Mouse (Mus musculus) embryonic facial prominence, embryonic 13.5 days (tissue): ENCODE measurements around the gene Pik3ca. TPM values are rescaled to one million over a fixed set of nuclear protein-coding genes. Genes with fewer than 3 reads are reported as not detected.

ENCODE experiments used
- ATAC-seq: fragments of 200-750 bp; cut with Nextera tagmentation; 2 replicates; pipeline ENCODE4 v1.8.0; 2017; ENCODE audit warnings: low read depth; ENCODE audit not compliant: insufficient number of reproducible peaks, insufficient read depth, low FRiP score, low TSS enrichment
- H3K27ac ChIP-seq: fragments of 300-500 bp; sonication (generic); 2 replicates; pipeline ENCODE4 v1.5.1; 2015; ENCODE audit warnings: moderate library complexity, mild to moderate bottlenecking, inconsistent platforms
- H3K27me3 ChIP-seq: fragments of 300-500 bp; sonication (generic); 2 replicates; pipeline ENCODE4 v1.6.1; 2015; ENCODE audit warnings: mild to moderate bottlenecking, inconsistent platforms
- H3K36me3 ChIP-seq: fragments of 300-500 bp; sonication (generic); 2 replicates; pipeline ENCODE4 v1.6.1; 2015; ENCODE audit warnings: mild to moderate bottlenecking, inconsistent platforms
- H3K4me1 ChIP-seq: fragments of 300-500 bp; sonication (generic); 2 replicates; pipeline ENCODE4 v1.6.1; 2015; ENCODE audit warnings: inconsistent platforms
- H3K4me2 ChIP-seq: fragments of 300-500 bp; sonication (generic); 2 replicates; pipeline ENCODE4 v1.6.1; 2015; ENCODE audit warnings: moderate library complexity, mild to moderate bottlenecking, inconsistent platforms
- H3K4me3 ChIP-seq: fragments of 300-500 bp; sonication (generic); 2 replicates; pipeline ENCODE4 v1.5.1; 2015; ENCODE audit warnings: mild to moderate bottlenecking, inconsistent platforms
- H3K9ac ChIP-seq: fragments of 300-500 bp; sonication (generic); 2 replicates; pipeline ENCODE4 v1.6.1; 2015; ENCODE audit warnings: mild to moderate bottlenecking, inconsistent platforms
- H3K9me3 ChIP-seq: fragments of 300-500 bp; sonication (generic); 2 replicates; pipeline ENCODE4 v1.6.1; 2016; ENCODE audit warnings: inconsistent platforms
- WGBS: fragments of 180-500 bp; shearing (Covaris S2); methylation state at CpG from one replicate; pipeline ENCODE4 v1.1.7; 2015; ENCODE audit warnings: mixed read lengths; 5-methylcytosine and 5-hydroxymethylcytosine counted together
- polyA plus RNA-seq: library from polyadenylated mRNA; unstranded; fragments of >200 nt; fragmentation: Nextera tagmentation; extraction: Ambion mirVana; gene quantifications from 2 replicates; pipeline ENCODE4 v1.2.1, GENCODE M21; 2015

Gene Pik3ca
- polyA plus RNA-seq, 1 experiment from 2014 or later = 12.8 TPM

GRCm38 (mm10) chr3:32379891-32380290, 17.6 kb upstream of the Pik3ca start:
- Histone ChIP-seq H3K27ac (no peak overlapping the region), H3K4me3 (no peak overlapping the region), H3K27me3 (no peaks in the 10 kb centered on the region), H3K4me2 (no peak overlapping the region), H3K4me1 (no peaks in the 10 kb centered on the region), H3K9me3 (no peaks in the 10 kb centered on the region), H3K36me3 (no peaks in the 10 kb centered on the region), H3K9ac (no peak overlapping the region)
- WGBS = 39% methylated on average over 2 of the region's 2 CpGs
- ATAC-seq = no peak

GRCm38 (mm10) chr3:32381556-32381955, 15.9 kb upstream of the Pik3ca start:
- no peaks in the 10 kb centered on the region for H3K27me3 ChIP-seq

GRCm38 (mm10) chr3:32392841-32393240, 4.6 kb upstream of the Pik3ca start:
- H3K4me1 ChIP-seq = no peaks in the 10 kb centered on the region
- H3K27ac ChIP-seq = no peak overlapping the region
- H3K9me3 ChIP-seq = no peaks in the 10 kb centered on the region

More at GRCm38 (mm10) chr3:32381556-32381955, 15.9 kb upstream of the Pik3ca start:
- no peak for ATAC-seq
- Histone ChIP-seq H3K9me3 (no peaks in the 10 kb centered on the region), H3K27ac (no peak overlapping the region), H3K9ac (no peak overlapping the region), H3K36me3 (no peaks in the 10 kb centered on the region), H3K4me2 (no peak overlapping the region), H3K4me3 (no peak overlapping the region), H3K4me1 (no peaks in the 10 kb centered on the region)
- WGBS = 76% methylated on average over 3 of the region's 3 CpGs

GRCm38 (mm10) chr3:32393986-32394385, 3.5 kb upstream of the Pik3ca start:
- 86% methylated on average over 8 of the region's 8 CpGs for WGBS
- H3K27ac ChIP-seq = no peak overlapping the region
- no peak overlapping the region for H3K4me2 ChIP-seq
- no peaks in the 10 kb centered on the region for H3K9me3 ChIP-seq
- no peaks in the 10 kb centered on the region for H3K36me3 ChIP-seq
- peaks cover 5% of the 10 kb centered on the region for H3K4me1 ChIP-seq
- no peak overlapping the region for H3K9ac ChIP-seq
- no peaks in the 10 kb centered on the region for H3K27me3 ChIP-seq
- H3K4me3 ChIP-seq = no peak overlapping the region
- no peak for ATAC-seq

More at GRCm38 (mm10) chr3:32392841-32393240, 4.6 kb upstream of the Pik3ca start:
- no peaks in the 10 kb centered on the region for H3K36me3 ChIP-seq
- no peak overlapping the region for H3K9ac ChIP-seq
- ATAC-seq = no peak
- no peaks in the 10 kb centered on the region for H3K27me3 ChIP-seq
- no peak overlapping the region for H3K4me3 ChIP-seq
- 89% methylated on average over 4 of the region's 4 CpGs for WGBS
- no peak overlapping the region for H3K4me2 ChIP-seq

- Histone ChIP-seq H3K9me3 (no peaks in the 10 kb centered on the region), H3K27ac (peak overlapping the region; percentile 97), H3K4me2 (peak overlapping the region; percentile 69), H3K4me3 (peak overlapping the region; percentile 93), H3K27me3 (no peaks in the 10 kb centered on the region), H3K4me1 (peaks cover 21% of the 10 kb centered on the region), H3K9ac (peak overlapping the region; percentile 76), H3K36me3 (no peaks in the 10 kb centered on the region)
- no peak for ATAC-seq
- WGBS = 22% methylated on average over 24 of the region's 24 CpGs
Measured at GRCm38 (mm10) chr3:32395771-32396551, 1.5 kb upstream of the Pik3ca start.

- Histone ChIP-seq H3K27me3 (no peaks in the 10 kb centered on the region), H3K4me3 (peak overlapping the region; percentile 93), H3K9ac (peak overlapping the region; percentile 96), H3K4me1 (peaks cover 21% of the 10 kb centered on the region), H3K27ac (peak overlapping the region; percentile 97), H3K9me3 (no peaks in the 10 kb centered on the region), H3K4me2 (peak overlapping the region; percentile 69), H3K36me3 (no peaks in the 10 kb centered on the region)
- under 1% methylated on average over 64 of the region's 77 CpGs for WGBS
- peak; percentile 99 for ATAC-seq
Measured at GRCm38 (mm10) chr3:32396794-32397460, 544 bp upstream of the Pik3ca start.

- H3K4me1 ChIP-seq = peaks cover 29% of the 10 kb centered on the region
- H3K4me3 ChIP-seq = peak overlapping the region; percentile 93
- under 1% methylated on average over 7 of the region's 7 CpGs for WGBS
- H3K36me3 ChIP-seq = no peaks in the 10 kb centered on the region
- H3K27ac ChIP-seq = peak overlapping the region; percentile 97; the same call in 1 of the 2 replicates
- no peak for ATAC-seq
- peak overlapping the region; percentile 69 for H3K4me2 ChIP-seq
- no peaks in the 10 kb centered on the region for H3K9me3 ChIP-seq
- H3K9ac ChIP-seq = peak overlapping the region; percentile 96
- no peaks in the 10 kb centered on the region for H3K27me3 ChIP-seq
Measured at GRCm38 (mm10) chr3:32398175-32398538, 686 bp downstream of the Pik3ca start.

- WGBS = 22% methylated on average over 4 of the region's 4 CpGs
- ATAC-seq = no peak
- H3K36me3 ChIP-seq = no peaks in the 10 kb centered on the region
Measured at GRCm38 (mm10) chr3:32398623-32399022, 1.2 kb downstream of the Pik3ca start.

GRCm38 (mm10) chr3:32399381-32399780, 1.9 kb downstream of the Pik3ca start:
- Histone ChIP-seq H3K4me1 (peaks cover 39% of the 10 kb centered on the region), H3K9ac (no peak overlapping the region), H3K4me2 (peak overlapping the region; percentile 69), H3K4me3 (no peak overlapping the region), H3K27me3 (no peaks in the 10 kb centered on the region), H3K36me3 (no peaks in the 10 kb centered on the region), H3K27ac (no peak overlapping the region), H3K9me3 (no peaks in the 10 kb centered on the region)
- ATAC-seq = no peak
- 30% methylated on average over 4 of the region's 4 CpGs for WGBS

More at GRCm38 (mm10) chr3:32398623-32399022, 1.2 kb downstream of the Pik3ca start:
- no peaks in the 10 kb centered on the region for H3K27me3 ChIP-seq
- H3K4me1 ChIP-seq = peaks cover 33% of the 10 kb centered on the region
- H3K9me3 ChIP-seq = no peaks in the 10 kb centered on the region
- peak overlapping the region; percentile 69 for H3K4me2 ChIP-seq
- no peak overlapping the region for H3K9ac ChIP-seq
- peak overlapping the region; percentile 93 for H3K4me3 ChIP-seq
- no peak overlapping the region for H3K27ac ChIP-seq

- Histone ChIP-seq H3K9ac (no peak overlapping the region), H3K4me1 (peaks cover 44% of the 10 kb centered on the region), H3K27ac (no peak overlapping the region), H3K27me3 (no peaks in the 10 kb centered on the region), H3K36me3 (no peaks in the 10 kb centered on the region), H3K9me3 (no peaks in the 10 kb centered on the region), H3K4me2 (peak overlapping the region; percentile 69), H3K4me3 (no peak overlapping the region)
- ATAC-seq = no peak
- WGBS = 14% methylated on average over 2 of the region's 2 CpGs
Measured at GRCm38 (mm10) chr3:32399931-32400330, 2.5 kb downstream of the Pik3ca start.

GRCm38 (mm10) chr3:32401591-32401990, 4.1 kb downstream of the Pik3ca start:
- H3K9me3 ChIP-seq = no peaks in the 10 kb centered on the region
- H3K4me1 ChIP-seq = peaks cover 50% of the 10 kb centered on the region
- no peak overlapping the region for H3K9ac ChIP-seq
- no peak overlapping the region for H3K27ac ChIP-seq
- H3K27me3 ChIP-seq = no peaks in the 10 kb centered on the region
- ATAC-seq = no peak
- H3K4me2 ChIP-seq = no peak overlapping the region
- H3K36me3 ChIP-seq = no peaks in the 10 kb centered on the region
- 87% methylated on average over 3 of the region's 3 CpGs for WGBS
- H3K4me3 ChIP-seq = no peak overlapping the region
